Mouse (Mus musculus) embryonic facial prominence, embryonic 14.5 days (tissue): ENCODE results near the gene Exoc8. TPM values are rescaled to one million over a fixed set of nuclear protein-coding genes. Genes with fewer than 3 reads are reported as not detected.

Source experiments
- ATAC-seq: fragments of 200-750 bp; cut with Nextera tagmentation; 2 replicates; pipeline ENCODE4 v1.8.0; 2017; ENCODE audit warnings: low read depth, moderate number of reproducible peaks, moderate TSS enrichment
- DNase-seq: peaks from one replicate; pipeline ENCODE4 v3.0.0-alpha.2; 2015; ENCODE audit warnings: low spot score
- H3K27ac ChIP-seq: fragments of 300-500 bp; sonication (generic); replicated peaks from 2 replicates; pipeline ENCODE4 v1.5.1; 2014; ENCODE audit warnings: low read depth, mild to moderate bottlenecking, low read length, moderate library complexity
- H3K27me3 ChIP-seq: fragments of 300-500 bp; sonication (generic); replicated peaks from 2 replicates; pipeline ENCODE4 v1.6.1; 2014; ENCODE audit warnings: low read length; ENCODE audit not compliant: control insufficient read depth, insufficient read depth
- H3K36me3 ChIP-seq: fragments of 300-500 bp; sonication (generic); 2 replicates; pipeline ENCODE4 v1.6.1; 2014; ENCODE audit warnings: low read length, mixed read lengths; ENCODE audit not compliant: control insufficient read depth, insufficient read depth
- H3K4me1 ChIP-seq: fragments of 300-500 bp; sonication (generic); 2 replicates; pipeline ENCODE4 v1.6.1; 2014; ENCODE audit warnings: antibody characterized with exemption, low read length; ENCODE audit not compliant: control insufficient read depth, insufficient read depth
- H3K4me2 ChIP-seq: fragments of 300-500 bp; sonication (generic); 2 replicates; pipeline ENCODE4 v1.6.1; 2014; ENCODE audit warnings: low read depth, mild to moderate bottlenecking, low read length, moderate library complexity, mixed read lengths
- H3K4me3 ChIP-seq: fragments of 300-500 bp; sonication (generic); 2 replicates; pipeline ENCODE4 v1.5.1; 2014; ENCODE audit warnings: low read depth, mild to moderate bottlenecking, low read length
- H3K9ac ChIP-seq: fragments of 300-500 bp; sonication (generic); 2 replicates; pipeline ENCODE4 v1.6.1; 2014; ENCODE audit warnings: low read depth, mild to moderate bottlenecking, low read length, moderate library complexity, mixed read lengths
- H3K9me3 ChIP-seq: fragments of 300-500 bp; sonication (generic); 2 replicates; pipeline ENCODE4 v1.6.1; 2016; ENCODE audit warnings: low read length; ENCODE audit not compliant: control insufficient read depth
- WGBS: fragments of 180-500 bp; shearing (Covaris S2); extraction: QIAGEN DNeasy Blood & Tissue Kit; methylation state at CpG from one replicate; pipeline ENCODE4 v1.1.7; 2014; 5-methylcytosine and 5-hydroxymethylcytosine counted together
- polyA plus RNA-seq: library from polyadenylated mRNA; unstranded; fragments of >200 nt; fragmentation: Nextera tagmentation; extraction: Ambion mirVana; gene quantifications from 2 replicates; pipeline ENCODE4 v1.2.1, GENCODE M21; 2014

Exoc8 gene
- polyA plus RNA-seq, 1 experiment from 2014 or later = 5.4 TPM

GRCm38 (mm10) chr8:124871474-124871873 lies 26.0 kb downstream of the Exoc8 start:
- DNase-seq = no peak
- Histone ChIP-seq H3K4me3 (no peak overlapping the region), H3K4me1 (no peaks in the 10 kb centered on the region), H3K9me3 (no peaks in the 10 kb centered on the region), H3K4me2 (no peak overlapping the region), H3K36me3 (peaks cover 58% of the 10 kb centered on the region), H3K27me3 (no peaks in the 10 kb centered on the region), H3K27ac (no peak overlapping the region), H3K9ac (no peak overlapping the region)
- no peak for ATAC-seq
- WGBS = 88% methylated on average over 7 of the region's 7 CpGs

GRCm38 (mm10) chr8:124869708-124870107 lies 27.8 kb downstream of the Exoc8 start:
- no peak overlapping the region for H3K4me2 ChIP-seq
- no peak overlapping the region for H3K27ac ChIP-seq
- H3K36me3 ChIP-seq = peaks cover 46% of the 10 kb centered on the region
- H3K27me3 ChIP-seq = no peaks in the 10 kb centered on the region
- 72% methylated on average over 6 of the region's 6 CpGs for WGBS
- DNase-seq (peak; percentile 19), ATAC-seq (no peak)
- H3K9me3 ChIP-seq = no peaks in the 10 kb centered on the region
- H3K4me3 ChIP-seq = no peak overlapping the region
- no peak overlapping the region for H3K9ac ChIP-seq
- H3K4me1 ChIP-seq = no peaks in the 10 kb centered on the region

GRCm38 (mm10) chr8:124867126-124867525 lies 30.4 kb downstream of the Exoc8 start:
- 85% methylated on average over 2 of the region's 2 CpGs for WGBS
- no peaks in the 10 kb centered on the region for H3K27me3 ChIP-seq

GRCm38 (mm10) chr8:124866669-124867068 lies 30.8 kb downstream of the Exoc8 start:
- WGBS = 82% methylated on average over 3 of the region's 3 CpGs

More at GRCm38 (mm10) chr8:124867126-124867525, 30.4 kb downstream of the Exoc8 start:
- Histone ChIP-seq H3K36me3 (peaks cover 21% of the 10 kb centered on the region), H3K9me3 (no peaks in the 10 kb centered on the region), H3K9ac (no peak overlapping the region), H3K4me3 (no peak overlapping the region), H3K27ac (no peak overlapping the region), H3K4me1 (peaks cover 7% of the 10 kb centered on the region; the same call in 1 of the 2 replicates), H3K4me2 (no peak overlapping the region)
- ATAC-seq (no peak), DNase-seq (no peak)

GRCm38 (mm10) chr8:124863729-124864128 lies 33.8 kb downstream of the Exoc8 start:
- H3K36me3 ChIP-seq = peaks cover 17% of the 10 kb centered on the region
- 10% methylated on average over 8 of the region's 8 CpGs for WGBS
- no peaks in the 10 kb centered on the region for H3K27me3 ChIP-seq
- peak overlapping the region; percentile 62 for H3K4me2 ChIP-seq
- peak overlapping the region; percentile 92 for H3K9ac ChIP-seq
- DNase-seq (no peak), ATAC-seq (no peak)
- H3K4me1 ChIP-seq = peaks cover 7% of the 10 kb centered on the region; the same call in 1 of the 2 replicates
- peak overlapping the region; percentile 91; the same call in 1 of the 2 replicates for H3K27ac ChIP-seq
- no peaks in the 10 kb centered on the region for H3K9me3 ChIP-seq
- peak overlapping the region; percentile 86 for H3K4me3 ChIP-seq

More at GRCm38 (mm10) chr8:124866669-124867068, 30.8 kb downstream of the Exoc8 start:
- peaks cover 16% of the 10 kb centered on the region; the same call in 1 of the 2 replicates for H3K36me3 ChIP-seq
- no peaks in the 10 kb centered on the region for H3K27me3 ChIP-seq
- peaks cover 7% of the 10 kb centered on the region; the same call in 1 of the 2 replicates for H3K4me1 ChIP-seq
- no peaks in the 10 kb centered on the region for H3K9me3 ChIP-seq
- no peak overlapping the region for H3K9ac ChIP-seq
- DNase-seq (no peak), ATAC-seq (no peak)
- H3K27ac ChIP-seq = no peak overlapping the region
- no peak overlapping the region for H3K4me3 ChIP-seq
- H3K4me2 ChIP-seq = no peak overlapping the region

GRCm38 (mm10) chr8:124863163-124863677 lies 34.3 kb downstream of the Exoc8 start:
- no peaks in the 10 kb centered on the region for H3K27me3 ChIP-seq
- H3K4me1 ChIP-seq = peaks cover 7% of the 10 kb centered on the region; the same call in 1 of the 2 replicates
- peaks cover 22% of the 10 kb centered on the region for H3K36me3 ChIP-seq
- H3K4me3 ChIP-seq = peak overlapping the region; percentile 86
- peak overlapping the region; percentile 62 for H3K4me2 ChIP-seq
- H3K27ac ChIP-seq = peak overlapping the region; percentile 91
- DNase-seq = no peak
- H3K9me3 ChIP-seq = no peaks in the 10 kb centered on the region
- H3K9ac ChIP-seq = peak overlapping the region; percentile 92
- 0% methylated on average over 31 of the region's 33 CpGs for WGBS
- ATAC-seq = peak; percentile 84

GRCm38 (mm10) chr8:124862321-124863162 lies 35.0 kb downstream of the Exoc8 start, which contains the start of the genes Gnpat and 2810004N23Rik:
Gene Gnpat, plus strand, starts transcription at chr8:124863033.
Gene 2810004N23Rik, minus strand, starts transcription at chr8:124863120.
- Histone ChIP-seq H3K27me3 (no peaks in the 10 kb centered on the region), H3K4me3 (peak within 1 kb of the TSS; percentile 86), H3K27ac (peak within 1 kb of the TSS; percentile 91), H3K9me3 (no peaks in the 10 kb centered on the region), H3K9ac (peak within 1 kb of the TSS; percentile 92), H3K36me3 (peaks cover 29% of the 10 kb centered on the region), H3K4me1 (peaks cover 7% of the 10 kb centered on the region; the same call in 1 of the 2 replicates), H3K4me2 (peak within 1 kb of the TSS; percentile 62)
- peak; percentile 95 for DNase-seq
- ATAC-seq = peak; percentile 99
- WGBS = under 1% methylated on average over 33 of the region's 55 CpGs

- Histone ChIP-seq H3K36me3 (peaks cover 48% of the 10 kb centered on the region), H3K9ac (no peak overlapping the region)
- no peak for ATAC-seq
Measured at GRCm38 (mm10) chr8:124860188-124860587, 37.3 kb downstream of the Exoc8 start.

More at GRCm38 (mm10) chr8:124860188-124860587, 37.3 kb downstream of the Exoc8 start:
- DNase-seq = no peak
- peaks cover 7% of the 10 kb centered on the region; the same call in 1 of the 2 replicates for H3K4me1 ChIP-seq
- H3K4me3 ChIP-seq = no peak overlapping the region
- H3K4me2 ChIP-seq = no peak overlapping the region
- H3K9me3 ChIP-seq = peaks cover 18% of the 10 kb centered on the region
- 94% methylated on average over 3 of the region's 3 CpGs for WGBS
- H3K27ac ChIP-seq = no peak overlapping the region
- no peaks in the 10 kb centered on the region for H3K27me3 ChIP-seq
